Mouse (Mus musculus) thymus, postnatal 10 days (tissue): ENCODE data around the gene Rreb1.
"Not testable (repeated sequence)": the region's sequence is repeated elsewhere in the genome, so short reads cannot be mapped to it uniquely, and the experiment has no call there.

Experiments used
- DNase-seq, 2 experiments: peaks; one replicate each; pipeline ENCODE4 v3.0.0; 2021; ENCODE audit warnings: low spot score in 2 of 2

The Rreb1 gene

DNA sequence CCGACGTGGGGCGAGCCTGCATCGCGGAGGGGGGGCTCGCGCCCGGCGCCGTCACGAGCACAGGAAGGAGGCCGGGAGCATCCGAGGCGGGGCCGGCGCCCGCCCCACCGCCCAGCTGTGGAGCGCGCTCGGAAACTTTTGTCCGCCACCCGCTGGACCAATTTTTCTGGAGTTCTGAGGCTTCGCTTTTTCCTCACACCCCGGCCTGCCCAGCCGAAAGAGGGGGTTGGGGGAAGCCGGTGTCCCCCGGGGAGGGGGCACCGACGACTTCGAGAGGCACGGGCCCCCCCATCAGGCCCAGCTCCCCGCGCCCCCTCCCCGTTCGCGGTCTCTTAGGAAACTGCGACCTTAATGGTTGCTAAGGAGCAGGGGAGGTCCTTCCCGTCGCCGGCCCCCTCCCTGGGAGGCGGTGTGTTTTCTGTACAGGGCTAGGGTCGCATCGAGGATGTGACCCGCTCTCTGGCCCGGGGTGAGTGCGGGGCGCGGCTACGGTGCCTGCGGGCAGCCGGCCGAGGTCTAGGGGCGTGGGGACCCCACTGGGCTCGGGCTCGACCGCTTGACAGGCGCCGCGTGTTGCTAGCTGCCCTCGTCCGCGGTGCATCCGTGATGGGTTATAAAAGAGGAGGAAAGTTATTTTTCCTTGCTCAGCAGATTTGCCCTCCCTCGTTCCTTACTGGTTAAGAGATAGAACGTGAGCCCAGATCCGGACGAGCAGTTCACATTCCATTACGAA is 49.2 kb downstream of the Rreb1 start:
- peak; percentile 73 to 76 for DNase-seq

DNA sequence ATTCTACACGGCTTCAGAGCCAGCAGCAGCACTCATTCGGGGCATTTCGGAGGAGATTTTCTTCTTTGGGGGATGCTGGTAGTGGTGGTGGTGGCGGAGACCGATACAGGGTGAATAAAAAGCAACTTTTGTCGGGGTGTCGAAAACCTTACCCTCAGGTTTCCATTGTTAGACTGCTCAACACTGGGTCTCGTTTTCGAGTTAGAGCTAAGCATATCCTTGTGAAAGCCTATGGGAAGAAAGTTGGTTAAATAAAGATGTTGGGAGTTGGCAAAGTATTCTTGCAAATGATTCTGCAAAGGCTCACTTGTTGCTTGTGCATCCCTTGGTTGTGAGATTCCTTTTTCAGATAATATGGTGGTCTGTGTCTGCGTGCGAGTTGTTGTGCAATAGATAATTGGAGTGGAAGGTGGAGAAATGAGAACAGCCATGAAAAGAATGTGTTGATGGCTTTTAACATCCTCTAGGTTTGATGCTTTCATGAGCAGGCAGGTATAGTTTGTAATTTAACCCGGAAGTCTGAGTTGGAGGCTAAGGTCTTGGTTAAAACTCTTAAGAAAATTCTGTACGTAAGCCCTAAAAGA is 49.9 kb downstream of the Rreb1 start:
- no peak for DNase-seq

DNA sequence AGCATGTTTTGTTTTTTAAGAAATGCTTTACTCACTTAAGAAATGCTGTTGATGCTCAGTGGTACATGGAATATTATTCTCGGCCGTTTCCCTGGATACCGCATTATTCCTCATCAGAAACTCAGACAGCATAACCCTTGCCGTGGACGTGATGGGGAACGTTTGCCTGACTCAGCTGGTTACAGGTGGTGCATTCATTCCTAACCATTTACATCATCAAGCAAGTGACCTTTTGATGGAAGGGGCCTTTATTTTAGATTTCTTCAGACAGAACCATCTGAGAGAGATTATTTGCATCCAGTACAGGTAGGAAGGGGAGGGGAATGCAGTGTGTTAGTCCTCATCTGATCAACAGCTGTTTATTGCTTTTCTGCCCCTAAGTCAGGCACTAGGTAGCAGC is 50.7 kb downstream of the Rreb1 start:
- no peak for DNase-seq

DNA sequence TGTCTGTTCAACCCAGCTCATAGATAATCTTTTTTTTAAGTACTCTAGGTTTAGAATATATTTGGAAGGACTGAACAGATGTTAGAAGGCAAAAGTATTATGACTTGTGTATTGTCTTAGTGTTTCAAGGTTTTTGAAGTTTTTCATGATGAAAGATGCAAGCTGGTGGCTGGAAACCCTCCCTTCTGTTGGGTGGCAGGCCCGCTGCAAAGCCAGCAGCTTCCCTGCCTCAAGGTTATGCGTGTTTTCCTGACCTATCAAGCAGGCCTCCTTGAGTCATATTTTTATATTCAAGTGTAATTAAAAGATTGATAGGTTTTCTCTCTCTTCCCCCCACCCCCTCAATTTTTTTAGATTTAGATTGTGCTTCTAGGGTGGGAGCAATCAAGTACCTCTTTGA is 52.1 kb downstream of the Rreb1 start:
- DNase-seq: no peak

DNA sequence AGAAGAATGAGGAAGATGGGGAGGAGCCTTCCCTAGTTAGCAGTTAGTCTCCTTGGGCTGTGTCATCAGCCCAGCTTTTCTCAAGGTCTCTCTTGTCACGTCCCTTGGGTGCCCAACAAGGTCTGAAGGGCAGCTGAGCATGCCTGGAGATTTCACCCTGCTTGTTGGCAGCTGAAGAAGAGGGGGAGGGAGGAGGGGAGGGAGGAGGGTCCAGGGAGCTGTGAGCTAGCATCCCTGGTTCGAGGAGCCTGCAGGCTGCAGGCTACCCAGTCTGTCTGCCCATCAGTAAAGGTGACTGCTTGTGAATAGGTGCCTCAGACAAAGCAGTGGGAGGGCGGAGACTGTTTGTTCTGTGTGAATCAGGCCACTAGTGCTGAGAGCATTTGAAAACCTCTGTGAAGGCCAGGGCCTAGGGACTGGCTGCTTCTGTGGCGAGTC is 52.7 kb downstream of the Rreb1 start:
- DNase-seq: no peak

DNA sequence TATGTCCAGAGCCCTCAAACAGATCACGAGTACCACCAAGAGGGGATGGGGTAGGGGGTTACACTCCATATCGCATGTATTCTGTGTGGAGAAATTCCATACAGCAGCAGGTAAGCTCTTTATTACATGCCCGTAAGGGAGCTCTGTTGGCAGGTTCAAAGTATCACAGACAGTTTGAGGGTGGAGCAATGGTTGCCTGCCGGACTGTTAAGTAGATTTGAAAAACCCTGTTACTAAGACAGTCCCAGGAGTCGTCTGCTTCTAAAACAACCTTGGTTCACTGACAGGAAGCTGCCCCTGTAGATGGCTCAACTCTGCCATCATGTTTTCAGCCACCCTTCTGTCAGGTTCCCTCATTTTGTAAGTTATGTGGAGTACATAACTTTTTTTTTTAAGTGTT is 54.3 kb downstream of the Rreb1 start:
- no peak for DNase-seq

DNA sequence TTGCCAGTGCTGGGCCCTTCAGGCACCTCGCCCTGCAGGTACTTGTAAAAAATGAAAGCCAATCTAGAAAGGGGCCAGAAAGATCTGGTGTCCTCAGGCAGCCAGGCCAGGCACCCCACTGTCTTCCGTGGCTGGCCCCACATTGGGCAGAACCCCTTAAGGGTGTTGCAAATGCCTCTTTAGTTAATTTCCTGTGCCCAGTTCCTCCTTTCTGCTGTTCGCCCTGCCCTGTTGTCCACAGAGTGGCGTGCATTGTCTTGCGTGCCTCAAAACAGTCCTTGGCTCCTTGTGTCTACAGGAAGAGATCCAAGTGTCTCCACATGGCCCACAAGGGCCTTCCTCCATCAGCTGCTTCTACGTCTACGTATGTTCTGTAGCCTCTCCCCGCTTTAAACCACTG is 55.3 kb downstream of the Rreb1 start:
- no peak for DNase-seq

DNA sequence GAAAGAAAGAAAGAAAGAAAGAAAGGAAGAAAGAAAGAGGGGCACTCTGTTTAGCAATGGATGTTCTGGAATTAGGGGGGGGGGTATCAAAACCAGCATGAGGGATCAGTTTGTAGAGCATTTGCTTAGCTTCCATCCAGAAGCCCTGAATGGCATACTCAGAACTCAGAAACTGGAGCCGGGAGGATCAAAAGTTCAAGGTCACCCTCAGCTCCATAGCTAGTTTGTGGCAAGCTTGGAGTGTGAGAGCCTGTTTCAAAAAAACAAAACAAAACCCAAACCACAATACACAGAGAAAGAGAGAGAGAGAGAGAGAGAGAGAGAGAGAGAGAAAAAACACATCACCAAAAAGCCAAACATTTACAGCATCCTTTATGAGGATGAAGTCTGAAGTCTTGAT is 57.1 kb downstream of the Rreb1 start:
- no peak for DNase-seq

DNA sequence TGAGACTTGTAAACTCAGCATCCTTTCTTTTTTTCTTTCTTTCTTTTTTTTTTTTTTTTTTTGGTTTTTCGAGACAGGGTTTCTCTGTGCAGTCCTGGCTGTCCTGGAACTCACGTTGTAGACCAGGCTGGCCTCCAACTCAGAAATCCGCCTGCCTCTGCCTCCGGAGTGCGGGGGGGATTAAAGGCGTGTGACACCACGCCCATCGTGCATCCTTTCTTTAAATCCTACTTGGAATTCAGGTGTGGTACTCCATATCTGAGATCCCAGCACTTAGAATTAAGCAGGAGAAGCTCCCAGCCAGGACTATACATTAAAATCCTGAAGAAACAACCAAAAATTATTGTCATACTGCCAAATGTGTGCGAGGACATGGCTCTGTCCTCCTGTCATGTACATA is 57.6 kb downstream of the Rreb1 start:
- DNase-seq: not testable (repeated sequence)

DNA sequence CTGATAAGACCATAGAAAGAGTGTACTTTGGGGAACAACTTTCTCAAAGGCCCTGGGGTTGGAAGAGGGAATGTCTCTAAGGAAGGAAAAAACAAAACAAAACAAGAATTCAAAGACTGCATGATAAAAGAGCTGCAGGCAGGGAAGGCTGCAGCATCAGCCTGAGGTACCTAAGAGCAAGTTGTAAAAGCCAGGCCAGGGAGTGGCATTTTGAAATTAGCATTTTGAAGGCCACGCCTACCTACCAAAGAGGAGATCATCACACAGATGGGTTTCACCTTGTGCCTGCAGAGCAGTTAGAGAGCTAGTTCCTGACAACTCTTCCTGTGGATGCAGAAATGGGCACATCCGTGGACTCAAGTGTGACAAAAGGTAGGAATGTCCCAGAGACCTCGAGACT is 59.2 kb downstream of the Rreb1 start:
- DNase-seq: no peak

DNA sequence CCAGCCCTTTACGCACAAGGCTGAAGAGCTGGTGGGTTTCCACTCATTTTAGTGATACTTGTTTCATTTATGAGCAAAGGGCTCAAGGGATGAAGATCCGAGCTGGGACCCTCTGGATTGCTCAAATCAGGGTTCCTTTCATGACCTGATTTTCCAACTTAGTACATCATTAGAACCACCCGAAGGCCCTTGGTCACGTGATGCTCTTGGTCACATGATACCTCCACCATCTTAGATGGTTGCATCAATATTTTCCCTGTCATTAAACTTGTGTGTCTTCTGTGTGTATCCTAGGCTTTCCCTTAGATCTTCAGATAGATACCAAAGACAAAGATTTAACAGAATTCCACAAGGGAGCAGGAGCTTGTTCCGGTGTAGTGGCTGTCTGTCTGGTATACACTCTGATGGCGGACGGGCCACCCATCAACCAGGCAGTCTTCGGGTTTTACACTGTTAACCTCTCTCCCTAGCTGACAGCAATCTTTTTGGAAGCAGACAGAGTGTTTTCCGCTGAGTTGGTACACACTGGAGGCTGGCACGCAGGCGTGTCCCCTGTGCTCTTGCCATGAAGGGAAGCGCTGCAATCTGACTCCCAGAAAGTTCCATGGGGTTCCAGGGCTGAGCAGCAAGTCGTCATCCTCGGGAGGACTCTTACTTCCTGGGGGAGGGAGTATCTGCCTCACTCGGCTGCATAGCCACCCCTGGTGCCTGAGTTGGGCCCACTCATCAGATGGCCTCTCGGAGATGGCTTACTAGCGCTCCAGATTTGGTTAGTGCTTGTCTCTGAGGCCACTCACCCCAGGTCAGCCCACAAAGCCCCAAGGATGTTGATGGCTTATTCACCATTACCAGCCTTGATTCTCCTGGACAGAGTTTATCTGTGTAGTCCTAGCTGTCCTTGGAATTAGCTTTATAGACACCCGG is 60.3 kb downstream of the Rreb1 start:
- no peak for DNase-seq

DNA sequence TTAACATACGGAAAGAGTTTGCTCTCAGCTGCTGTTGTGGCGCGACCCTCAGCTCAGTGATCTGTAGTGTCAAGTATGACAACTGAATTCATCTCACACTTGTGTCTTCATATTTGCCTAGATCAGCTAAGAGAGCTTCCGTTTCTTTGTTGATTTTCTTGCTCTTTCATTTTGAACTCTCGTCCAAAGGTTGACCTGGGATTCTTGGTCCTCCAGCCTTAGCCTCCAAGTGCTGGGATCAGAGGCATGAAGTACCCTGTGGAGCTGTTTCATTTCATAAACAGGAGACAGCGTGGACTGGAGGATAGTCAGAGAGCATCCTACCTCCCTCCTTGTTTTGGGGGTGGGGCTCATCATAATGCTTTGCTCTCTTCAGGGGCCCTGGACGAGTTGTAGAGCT is 65.0 kb downstream of the Rreb1 start:
- DNase-seq: no peak

DNA sequence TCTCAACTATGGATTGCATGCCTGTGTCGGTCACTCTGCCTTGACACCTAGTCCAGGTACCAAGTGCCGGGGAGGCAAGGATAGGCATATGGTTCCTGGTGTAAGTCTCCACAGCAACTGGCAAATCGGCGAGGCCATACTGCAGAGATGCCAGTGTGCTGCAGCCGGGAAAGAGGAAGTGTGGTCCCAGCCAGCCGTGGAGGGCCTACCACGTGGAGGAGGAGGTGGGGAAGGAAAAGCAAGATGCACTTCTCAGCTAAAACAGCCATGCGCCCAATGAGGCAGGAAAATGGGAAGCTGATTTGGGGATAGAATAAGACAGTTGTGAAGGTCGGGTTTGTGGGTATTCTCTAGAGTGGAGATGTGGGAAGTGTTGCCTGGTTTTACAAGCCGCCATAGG is 65.6 kb downstream of the Rreb1 start:
- DNase-seq: no peak

DNA sequence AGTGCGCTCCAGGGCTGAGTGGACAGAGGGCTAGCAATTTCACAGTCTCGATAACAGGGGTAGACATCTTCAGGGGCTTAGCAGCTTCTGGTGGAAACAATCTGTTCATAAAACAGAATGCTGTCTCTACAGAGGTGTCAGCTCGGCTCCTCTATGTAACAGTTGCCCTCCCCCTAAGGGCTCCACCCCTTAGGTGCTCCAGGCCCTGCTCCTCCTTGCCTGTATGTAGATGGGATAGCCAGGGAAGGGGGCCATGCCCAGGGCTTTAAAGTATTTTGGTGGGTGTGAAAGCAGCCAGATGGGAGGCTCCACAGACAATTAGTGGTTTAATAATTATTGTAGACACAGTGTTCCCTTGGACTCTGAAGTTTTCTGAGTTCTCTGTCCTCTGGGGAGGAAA is 67.0 kb downstream of the Rreb1 start:
- no peak for DNase-seq

DNA sequence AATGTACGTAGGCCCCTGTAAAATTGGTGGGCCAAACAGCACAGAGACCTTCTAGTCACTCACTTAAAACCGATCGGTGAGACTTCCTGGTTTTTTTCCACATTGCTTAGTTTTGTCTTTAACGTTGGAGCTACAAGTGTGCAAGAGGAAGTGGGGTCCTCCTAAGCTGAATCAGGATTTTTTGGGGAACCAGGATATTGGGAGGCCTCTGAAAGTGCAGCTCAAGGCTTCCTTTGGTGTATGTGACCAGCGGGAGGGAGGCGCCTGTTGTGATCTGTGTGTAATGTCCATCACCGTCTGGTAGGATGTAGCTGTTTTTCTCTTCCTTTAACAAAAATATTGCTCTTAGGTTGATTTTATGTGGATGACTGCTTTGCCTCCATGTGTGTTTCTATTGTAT is 67.4 kb downstream of the Rreb1 start:
- DNase-seq: no peak

DNA sequence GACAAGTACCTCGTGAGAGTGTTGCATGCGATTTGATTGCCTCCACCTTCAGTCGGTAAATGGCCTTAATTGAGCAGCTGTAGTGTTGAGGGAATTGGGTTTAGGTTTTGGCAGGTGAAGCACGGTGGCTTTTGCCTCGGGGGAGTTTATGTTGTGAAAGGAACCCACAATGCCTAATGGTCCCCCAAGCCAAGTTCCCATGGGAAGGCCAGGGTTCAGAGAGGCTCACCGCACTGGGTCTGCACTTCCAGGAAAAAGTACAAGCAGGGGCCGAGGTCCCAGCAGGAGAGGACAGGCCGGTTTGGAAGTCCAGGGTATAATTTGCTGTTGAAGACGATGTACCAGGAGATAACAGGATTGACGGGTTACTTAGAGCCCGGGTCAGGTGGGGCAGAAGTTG is 68.3 kb downstream of the Rreb1 start:
- DNase-seq: no peak

DNA sequence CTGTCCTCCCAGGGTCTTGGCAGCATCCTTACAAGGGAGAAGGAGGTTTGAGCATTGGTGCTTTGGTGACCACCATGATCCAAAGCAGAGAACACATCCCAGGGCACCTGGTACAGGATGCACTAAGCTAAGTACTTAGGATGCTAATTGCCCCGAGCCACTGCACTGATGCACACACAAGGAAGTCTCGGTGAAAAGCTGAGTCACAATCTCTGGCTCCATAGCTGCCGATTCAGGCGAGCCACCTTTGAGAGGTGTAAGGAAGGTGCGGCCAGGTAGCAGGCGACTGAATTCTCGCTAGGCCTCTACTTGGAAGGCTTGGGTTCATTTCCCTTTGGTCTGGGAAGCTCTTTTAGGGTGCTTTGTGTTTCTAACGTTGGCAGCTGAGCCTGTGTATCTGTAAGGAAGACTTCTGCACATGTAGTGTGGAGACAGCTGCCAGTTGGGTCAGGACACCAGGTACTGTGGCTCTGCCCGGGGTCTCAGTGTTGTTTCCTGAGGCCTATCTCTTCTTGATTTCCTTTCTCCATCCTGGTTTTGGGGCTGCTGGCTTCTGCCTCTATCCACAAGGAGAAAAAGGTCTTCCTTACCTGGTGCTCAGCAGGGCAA is 68.9 kb downstream of the Rreb1 start:
- DNase-seq: no peak

DNA sequence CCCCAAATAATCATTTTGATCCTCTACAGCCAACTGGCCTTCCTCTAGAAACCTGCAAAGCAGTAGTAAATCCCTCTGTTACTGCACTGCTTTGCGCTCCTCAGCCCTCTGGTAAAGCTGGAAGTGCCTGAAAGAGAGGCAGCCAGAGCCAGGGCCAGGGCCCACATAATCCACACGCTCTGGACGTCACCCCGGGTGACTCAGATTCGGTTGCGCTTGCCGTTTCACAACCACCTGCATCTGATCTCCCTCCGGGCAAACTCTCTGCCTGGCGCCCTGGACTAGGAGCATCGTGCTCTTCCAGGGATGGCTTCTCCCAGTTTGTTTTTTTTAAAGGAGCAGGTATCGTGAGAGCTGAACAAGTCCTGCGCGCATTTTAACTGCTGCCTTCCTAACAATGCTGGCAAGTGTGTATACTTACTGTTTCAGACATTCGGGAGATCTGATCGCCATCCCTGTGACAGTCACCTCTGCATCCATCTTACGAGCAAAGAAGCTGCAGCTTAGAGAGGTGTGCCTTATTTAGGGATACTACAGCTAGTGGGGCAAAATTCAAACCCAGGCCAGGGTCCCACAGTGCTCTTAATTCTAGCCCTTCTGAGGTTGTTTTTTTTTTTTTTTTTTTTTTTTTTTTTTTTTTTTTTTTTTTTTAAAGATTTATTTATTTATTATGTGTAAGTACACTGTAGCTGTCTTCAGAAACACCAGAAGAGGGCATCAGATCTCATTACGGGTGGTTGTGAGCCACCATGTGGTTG is 69.6 kb downstream of the Rreb1 start:
- no peak for DNase-seq

DNA sequence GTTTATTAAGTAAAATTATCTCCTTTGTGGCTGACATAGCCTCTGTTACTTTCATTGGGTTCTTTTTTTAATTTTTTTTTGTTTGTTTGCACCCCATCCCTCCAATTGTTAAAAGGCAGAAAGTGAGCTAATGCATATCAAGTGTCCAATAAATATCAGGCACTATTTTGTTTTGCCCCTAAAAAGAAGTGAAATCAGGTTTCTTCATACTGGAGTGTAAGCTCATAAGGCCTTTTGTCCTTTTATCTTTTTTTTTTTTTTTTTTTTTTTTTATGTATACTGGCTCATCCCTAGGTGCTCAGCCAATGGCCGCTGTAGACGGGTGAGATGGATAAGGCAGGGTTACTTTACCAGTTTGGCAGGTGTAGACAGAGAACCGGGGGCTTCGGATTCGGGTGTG is 70.2 kb downstream of the Rreb1 start:
- DNase-seq: no peak

DNA sequence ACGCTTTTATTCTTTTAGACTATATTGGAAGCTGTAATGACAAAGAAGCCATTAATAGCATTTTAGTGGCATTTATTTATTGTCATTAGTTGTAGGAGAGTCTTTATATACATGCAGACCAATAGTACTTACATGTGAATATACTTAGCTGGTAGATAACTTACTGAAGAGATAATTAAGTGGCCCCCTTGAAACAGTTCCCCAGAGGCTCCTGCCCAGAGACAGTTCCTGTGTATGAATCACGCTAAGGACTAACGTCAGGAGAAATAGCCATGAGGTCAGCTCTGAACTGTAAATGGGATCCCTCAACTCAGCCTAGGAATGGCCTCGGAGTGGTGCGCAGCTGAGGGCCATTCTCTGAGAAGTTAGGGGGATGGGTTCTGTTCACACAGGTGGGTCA is 73.4 kb downstream of the Rreb1 start:
- no peak for DNase-seq

DNA sequence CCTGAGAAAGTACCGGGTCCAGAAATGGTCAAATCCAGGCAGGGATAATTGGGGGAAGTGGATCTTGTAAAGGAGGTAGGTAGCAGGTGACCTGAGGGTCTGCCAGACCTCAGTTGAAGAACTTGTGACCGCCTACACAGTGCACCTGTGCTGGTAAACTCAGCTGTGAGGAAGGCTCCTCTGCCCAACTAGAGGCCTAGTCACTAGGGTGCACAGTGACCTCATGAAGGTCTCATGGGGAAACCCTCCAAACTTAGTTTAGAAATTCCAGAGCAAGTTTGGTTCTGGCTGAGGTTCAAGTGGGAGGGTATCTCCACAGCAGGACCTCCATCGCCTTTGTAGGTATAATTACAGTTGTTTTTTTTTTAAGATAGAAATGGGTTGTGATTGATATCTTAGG is 74.7 kb downstream of the Rreb1 start:
- no peak for DNase-seq

DNA sequence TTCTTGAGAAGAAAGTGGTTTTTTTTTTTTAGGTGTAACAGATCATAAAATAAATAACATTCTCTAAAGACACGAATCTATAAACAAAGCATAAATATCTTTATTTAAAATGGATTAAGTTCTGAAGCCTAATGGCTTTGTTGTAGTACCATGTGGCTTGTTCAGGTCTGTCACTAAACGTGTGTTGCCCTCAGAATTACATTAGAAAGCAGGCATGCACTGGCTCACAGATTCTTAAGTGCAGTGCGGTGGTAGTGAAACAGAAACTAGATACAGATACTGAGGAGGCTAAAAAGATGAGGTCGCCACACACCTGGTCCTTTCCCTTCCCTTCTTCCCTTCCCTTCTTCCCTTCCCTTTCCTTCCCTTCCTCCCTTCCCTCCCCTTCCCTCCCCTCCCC is 75.2 kb downstream of the Rreb1 start:
- no peak for DNase-seq
